Mouse (Mus musculus): ENCODE results near the gene Aggf1. TPM values are rescaled to one million over a fixed set of nuclear protein-coding genes. Genes with fewer than 3 reads are reported as not detected.
"Not testable (repeated sequence)": the region's sequence is repeated elsewhere in the genome, so short reads cannot be mapped to it uniquely, and the experiment has no call there.

Gene Aggf1
- polyA plus RNA-seq, 1 experiment from 2014 or later, result 17.6 TPM

- TF ChIP-seq EP300 (optimal IDR thresholded peaks at IDR 0.05), result no peak
- no peak for TF ChIP-seq CTCF (IDR thresholded peaks at IDR 0.05; ENCODE audit: low read depth)
- H3K9ac ChIP-seq (ENCODE audit: low read length), result no peak overlapping the region
Observed at GRCm38 (mm10) chr13:95393242-95393641, 18.1 kb upstream of the Aggf1 start.

GRCm38 (mm10) chr13:95389866-95390865 is 15.0 kb upstream of the Aggf1 start:
- H3K27ac ChIP-seq (replicated peaks), result no peak overlapping the region
- 30% methylated on average over 24 of the region's 24 CpGs for WGBS
- 0 out of 2 replicates have a peak overlapping the region, but pooled peaks have one; percentile 8 for H3K4me2 ChIP-seq (replicated peaks; ENCODE audit: low read depth)
- TF ChIP-seq CTCF (IDR thresholded peaks at IDR 0.05; ENCODE audit: low read depth) (peak; percentile 90), EP300 (optimal IDR thresholded peaks at IDR 0.05) (no peak)
- DNase-seq (ENCODE audit: low spot score) (peak; percentile 82), ATAC-seq (ENCODE audit: low FRiP score, low TSS enrichment) (peak; percentile 69; the same call in 1 of the 2 replicates)
- no peaks in the 10 kb centered on the region for H3K4me1 ChIP-seq (replicated peaks; ENCODE audit: control insufficient read depth, insufficient read depth)
- no peaks in the 10 kb centered on the region for H3K9me3 ChIP-seq (ENCODE audit: control insufficient read depth, low read length)
- no peak overlapping the region for H3K9ac ChIP-seq (ENCODE audit: low read length)
- H3K4me3 ChIP-seq (ENCODE audit: low read depth, low read length), result no peak overlapping the region
- H3K27me3 ChIP-seq (ENCODE audit: control insufficient read depth, insufficient read depth, low read length), result no peaks in the 10 kb centered on the region
- no peaks in the 10 kb centered on the region for H3K36me3 ChIP-seq (ENCODE audit: control insufficient read depth, insufficient read depth, low read length)

More at GRCm38 (mm10) chr13:95393242-95393641, 18.1 kb upstream of the Aggf1 start:
- H3K4me3 ChIP-seq (ENCODE audit: low read depth, low read length), result no peak overlapping the region
- H3K9me3 ChIP-seq (ENCODE audit: control insufficient read depth, low read length), result peaks cover 3% of the 10 kb centered on the region; the same call in 1 of the 2 replicates
- DNase-seq (ENCODE audit: low spot score) (no peak), ATAC-seq (ENCODE audit: low FRiP score, low TSS enrichment) (no peak)
- WGBS, result 85% methylated on average over 7 of the region's 7 CpGs
- no peaks in the 10 kb centered on the region for H3K27me3 ChIP-seq (ENCODE audit: control insufficient read depth, insufficient read depth, low read length)
- no peaks in the 10 kb centered on the region for H3K4me1 ChIP-seq (replicated peaks; ENCODE audit: control insufficient read depth, insufficient read depth)
- H3K4me2 ChIP-seq (replicated peaks; ENCODE audit: low read depth), result no peak overlapping the region
- no peak overlapping the region for H3K27ac ChIP-seq (replicated peaks)
- H3K36me3 ChIP-seq (ENCODE audit: control insufficient read depth, insufficient read depth, low read length), result no peaks in the 10 kb centered on the region

GRCm38 (mm10) chr13:95388226-95388625 is 13.1 kb upstream of the Aggf1 start:
- H3K4me2 ChIP-seq (replicated peaks; ENCODE audit: low read depth), result no peak overlapping the region
- H3K27me3 ChIP-seq (ENCODE audit: control insufficient read depth, insufficient read depth, low read length), result no peaks in the 10 kb centered on the region
- H3K9me3 ChIP-seq (ENCODE audit: control insufficient read depth, low read length), result no peaks in the 10 kb centered on the region
- ATAC-seq (ENCODE audit: low FRiP score, low TSS enrichment) (no peak), DNase-seq (ENCODE audit: low spot score) (no peak)
- no peak overlapping the region for H3K4me3 ChIP-seq (ENCODE audit: low read depth, low read length)
- H3K4me1 ChIP-seq (replicated peaks; ENCODE audit: control insufficient read depth, insufficient read depth), result no peaks in the 10 kb centered on the region
- no peak overlapping the region for H3K9ac ChIP-seq (ENCODE audit: low read length)
- 70% methylated on average over 5 of the region's 5 CpGs for WGBS
- no peak overlapping the region for H3K27ac ChIP-seq (replicated peaks)
- H3K36me3 ChIP-seq (ENCODE audit: control insufficient read depth, insufficient read depth, low read length), result no peaks in the 10 kb centered on the region
- no peak for TF ChIP-seq CTCF (IDR thresholded peaks at IDR 0.05; ENCODE audit: low read depth)
- no peak for TF ChIP-seq EP300 (optimal IDR thresholded peaks at IDR 0.05)

- DNase-seq (ENCODE audit: low spot score), result no peak
- ATAC-seq (ENCODE audit: low FRiP score, low TSS enrichment), result no peak
- no peaks in the 10 kb centered on the region for H3K4me1 ChIP-seq (replicated peaks; ENCODE audit: control insufficient read depth, insufficient read depth)
- no peaks in the 10 kb centered on the region for H3K27me3 ChIP-seq (ENCODE audit: control insufficient read depth, insufficient read depth, low read length)
- no peaks in the 10 kb centered on the region for H3K9me3 ChIP-seq (ENCODE audit: control insufficient read depth, low read length)
- TF ChIP-seq EP300 (optimal IDR thresholded peaks at IDR 0.05) (no peak), CTCF (IDR thresholded peaks at IDR 0.05; ENCODE audit: low read depth) (no peak)
- H3K9ac ChIP-seq (ENCODE audit: low read length), result no peak overlapping the region
- H3K36me3 ChIP-seq (ENCODE audit: control insufficient read depth, insufficient read depth, low read length), result no peaks in the 10 kb centered on the region
- H3K4me3 ChIP-seq (ENCODE audit: low read depth, low read length), result no peak overlapping the region
- no peak overlapping the region for H3K27ac ChIP-seq (replicated peaks)
- WGBS, result 78% methylated on average over 5 of the region's 5 CpGs
- no peak overlapping the region for H3K4me2 ChIP-seq (replicated peaks; ENCODE audit: low read depth)
Observed at GRCm38 (mm10) chr13:95382418-95382817, 7.3 kb upstream of the Aggf1 start.

- Histone ChIP-seq H3K4me3 (ENCODE audit: low read depth, low read length) (no peak overlapping the region), H3K36me3 (ENCODE audit: control insufficient read depth, insufficient read depth, low read length) (no peaks in the 10 kb centered on the region), H3K27ac (replicated peaks) (no peak overlapping the region), H3K9me3 (ENCODE audit: control insufficient read depth, low read length) (no peaks in the 10 kb centered on the region), H3K9ac (ENCODE audit: low read length) (no peak overlapping the region), H3K4me2 (replicated peaks; ENCODE audit: low read depth) (no peak overlapping the region), H3K4me1 (replicated peaks; ENCODE audit: control insufficient read depth, insufficient read depth) (no peaks in the 10 kb centered on the region), H3K27me3 (ENCODE audit: control insufficient read depth, insufficient read depth, low read length) (no peaks in the 10 kb centered on the region)
- no peak for ATAC-seq (ENCODE audit: low FRiP score, low TSS enrichment)
- no peak for DNase-seq (ENCODE audit: low spot score)
- 67% methylated on average over 3 of the region's 3 CpGs for WGBS
- TF ChIP-seq EP300 (optimal IDR thresholded peaks at IDR 0.05), result no peak
- TF ChIP-seq CTCF (IDR thresholded peaks at IDR 0.05; ENCODE audit: low read depth), result no peak
Observed at GRCm38 (mm10) chr13:95378696-95379095, 3.5 kb upstream of the Aggf1 start.

- ATAC-seq (ENCODE audit: low FRiP score, low TSS enrichment); H3K9me3 ChIP-seq (ENCODE audit: control insufficient read depth, low read length); H3K36me3 ChIP-seq (ENCODE audit: control insufficient read depth, insufficient read depth, low read length); H3K9ac ChIP-seq (ENCODE audit: low read length); H3K4me3 ChIP-seq (ENCODE audit: low read depth, low read length); H3K27ac ChIP-seq (replicated peaks); H3K4me2 ChIP-seq (replicated peaks; ENCODE audit: low read depth); H3K4me1 ChIP-seq (replicated peaks; ENCODE audit: control insufficient read depth, insufficient read depth); H3K27me3 ChIP-seq (ENCODE audit: control insufficient read depth, insufficient read depth, low read length); DNase-seq (ENCODE audit: low spot score): not testable (repeated sequence)
- WGBS, result 97% methylated on average over 11 of the region's 11 CpGs
Observed at GRCm38 (mm10) chr13:95376689-95377289, 1.6 kb upstream of the Aggf1 start.
